Mouse (Mus musculus) heart, postnatal 0 days (tissue): ENCODE measurements around the gene Elmsan1. TPM values are rescaled to one million over a fixed set of nuclear protein-coding genes. Genes with fewer than 3 reads are reported as not detected.

ENCODE experiments used
- ATAC-seq: fragments of 200-750 bp; cut with Nextera tagmentation; 2 replicates; pipeline ENCODE4 v1.8.0; 2017; ENCODE audit warnings: low read depth, moderate number of reproducible peaks, moderate library complexity; ENCODE audit not compliant: insufficient read depth
- DNase-seq: peaks from one replicate; pipeline ENCODE4 v3.0.0-alpha.2; 2016; ENCODE audit warnings: low spot score
- H3K27ac ChIP-seq: fragments of 300-500 bp; sonication (generic); 2 replicates; pipeline ENCODE4 v1.5.1; 2014; ENCODE audit warnings: low read depth, mild to moderate bottlenecking
- H3K27me3 ChIP-seq: fragments of 300-500 bp; sonication (generic); 2 replicates; pipeline ENCODE4 v1.6.1; 2014; ENCODE audit warnings: low read length, mixed read lengths; ENCODE audit not compliant: control insufficient read depth, insufficient read depth
- H3K36me3 ChIP-seq: fragments of 300-500 bp; sonication (generic); replicated peaks from 2 replicates; pipeline ENCODE4 v1.6.1; 2014; ENCODE audit warnings: low read length, mixed read lengths; ENCODE audit not compliant: control insufficient read depth, insufficient read depth
- H3K4me1 ChIP-seq: fragments of 300-500 bp; sonication (generic); 2 replicates; pipeline ENCODE4 v1.6.1; 2014; ENCODE audit warnings: antibody characterized with exemption; ENCODE audit not compliant: control insufficient read depth, insufficient read depth
- H3K4me2 ChIP-seq: fragments of 300-500 bp; sonication (generic); 2 replicates; pipeline ENCODE4 v1.6.1; 2014; ENCODE audit warnings: low read depth, mild to moderate bottlenecking, low read length, moderate library complexity
- H3K4me3 ChIP-seq: fragments of 300-500 bp; sonication (generic); 2 replicates; pipeline ENCODE4 v1.5.1; 2014; ENCODE audit warnings: low read depth, low read length
- H3K9ac ChIP-seq: fragments of 300-500 bp; sonication (generic); replicated peaks from 2 replicates; pipeline ENCODE4 v1.6.1; 2014; ENCODE audit warnings: low read depth, low read length, mixed read lengths
- H3K9me3 ChIP-seq: fragments of 300-500 bp; sonication (generic); replicated peaks from 2 replicates; pipeline ENCODE4 v1.6.1; 2016; ENCODE audit warnings: low read length; ENCODE audit not compliant: control insufficient read depth
- CTCF ChIP-seq: IDR thresholded peaks from 2 replicates; pipeline ENCODE4 v1.5.1; 2016; ENCODE audit warnings: antibody characterized with exemption, control low read depth, low read depth
- EP300 ChIP-seq: IDR thresholded peaks from 2 replicates; pipeline ENCODE4 v1.6.1; 2016; ENCODE audit warnings: antibody characterized with exemption, low read depth
- WGBS: fragments of 180-500 bp; shearing (Covaris S2); extraction: QIAGEN DNeasy Blood & Tissue Kit; methylation state at CpG from one replicate; pipeline ENCODE4 v1.1.7; 2014; 5-methylcytosine and 5-hydroxymethylcytosine counted together
- polyA plus RNA-seq: library from polyadenylated mRNA; unstranded; fragments of >200 nt; fragmentation: Nextera tagmentation; extraction: Ambion mirVana; gene quantifications from 2 replicates; pipeline ENCODE4 v1.2.1, GENCODE M21; 2015
- total RNA-seq: library from RNA; depleted of rRNA; stranded (reverse); fragments of >200 nt; gene quantifications from 2 replicates; pipeline ENCODE4 v1.2.3, GENCODE M21; 2014; ENCODE audit warnings: low replicate concordance

Elmsan1 gene
- total and polyA plus RNA-seq, 2 experiments from 2014 or later = 3.6 to 13.5 TPM

GRCm38 (mm10) chr12:84172862-84173261, 45.8 kb downstream of the Elmsan1 start:
- H3K27me3 ChIP-seq = no peaks in the 10 kb centered on the region
- TF ChIP-seq EP300 = no peak
- no peak for TF ChIP-seq CTCF
- ATAC-seq (no peak), DNase-seq (no peak)
- peaks cover 38% of the 10 kb centered on the region for H3K4me1 ChIP-seq
- H3K9ac ChIP-seq = no peak overlapping the region
- no peak overlapping the region for H3K4me3 ChIP-seq
- H3K9me3 ChIP-seq = no peaks in the 10 kb centered on the region
- H3K36me3 ChIP-seq = peaks cover 39% of the 10 kb centered on the region
- no peak overlapping the region for H3K27ac ChIP-seq
- no peak overlapping the region for H3K4me2 ChIP-seq
- WGBS = 92% methylated on average over 17 of the region's 17 CpGs

- no peak overlapping the region for H3K4me3 ChIP-seq
- H3K36me3 ChIP-seq = peaks cover 39% of the 10 kb centered on the region
- 93% methylated on average over 3 of the region's 3 CpGs for WGBS
- peaks cover 31% of the 10 kb centered on the region for H3K4me1 ChIP-seq
- TF ChIP-seq CTCF = no peak
- no peak for TF ChIP-seq EP300
- H3K4me2 ChIP-seq = no peak overlapping the region
- no peak overlapping the region for H3K27ac ChIP-seq
- no peak for DNase-seq
- H3K9ac ChIP-seq = no peak overlapping the region
- no peaks in the 10 kb centered on the region for H3K27me3 ChIP-seq
- ATAC-seq = no peak
- H3K9me3 ChIP-seq = no peaks in the 10 kb centered on the region
These were observed 46.5 kb downstream of the Elmsan1 start for GRCm38 (mm10) chr12:84172216-84172615.

- no peaks in the 10 kb centered on the region for H3K9me3 ChIP-seq
- TF ChIP-seq EP300 (no peak), CTCF (no peak)
- no peak overlapping the region for H3K27ac ChIP-seq
- H3K4me3 ChIP-seq = no peak overlapping the region
- no peak for ATAC-seq
- no peaks in the 10 kb centered on the region for H3K27me3 ChIP-seq
- peaks cover 43% of the 10 kb centered on the region for H3K36me3 ChIP-seq
- no peak overlapping the region for H3K4me2 ChIP-seq
- H3K9ac ChIP-seq = no peak overlapping the region
- peaks cover 20% of the 10 kb centered on the region for H3K4me1 ChIP-seq
- 73% methylated on average over 10 of the region's 10 CpGs for WGBS
- no peak for DNase-seq
These were observed 48.1 kb downstream of the Elmsan1 start for GRCm38 (mm10) chr12:84170610-84171009.

GRCm38 (mm10) chr12:84165631-84166373, 52.9 kb downstream of the Elmsan1 start:
- peak overlapping the region; percentile 57; the same call in 1 of the 2 replicates for H3K27ac ChIP-seq

GRCm38 (mm10) chr12:84163586-84164110, 55.0 kb downstream of the Elmsan1 start:
- no peaks in the 10 kb centered on the region for H3K9me3 ChIP-seq
- no peak overlapping the region for H3K4me2 ChIP-seq
- H3K9ac ChIP-seq = no peak overlapping the region
- ATAC-seq (no peak), DNase-seq (no peak)
- H3K27me3 ChIP-seq = no peaks in the 10 kb centered on the region
- no peak overlapping the region for H3K4me3 ChIP-seq
- no peak overlapping the region for H3K27ac ChIP-seq
- no peak for TF ChIP-seq EP300
- TF ChIP-seq CTCF = no peak
- no peaks in the 10 kb centered on the region for H3K4me1 ChIP-seq
- peaks cover 25% of the 10 kb centered on the region for H3K36me3 ChIP-seq
- 84% methylated on average over 11 of the region's 11 CpGs for WGBS

More at GRCm38 (mm10) chr12:84165631-84166373, 52.9 kb downstream of the Elmsan1 start:
- Histone ChIP-seq H3K36me3 (peaks cover 13% of the 10 kb centered on the region), H3K4me1 (no peaks in the 10 kb centered on the region), H3K9me3 (no peaks in the 10 kb centered on the region), H3K27me3 (no peaks in the 10 kb centered on the region), H3K9ac (no peak overlapping the region), H3K4me3 (no peak overlapping the region), H3K4me2 (no peak overlapping the region)
- TF ChIP-seq EP300 (no peak), CTCF (no peak)
- 45% methylated on average over 8 of the region's 8 CpGs for WGBS
- no peak for ATAC-seq
- no peak for DNase-seq
